Mouse (Mus musculus) cerebellum, postnatal 36 days (tissue): ENCODE measurements around the gene Gtpbp2.

Source experiments
- DNase-seq, 2 experiments: peaks; one replicate each; pipeline ENCODE4 v3.0.0; 2021 to 2022; ENCODE audit warnings: mixed read lengths in 2 of 2

Gene Gtpbp2

DNA sequence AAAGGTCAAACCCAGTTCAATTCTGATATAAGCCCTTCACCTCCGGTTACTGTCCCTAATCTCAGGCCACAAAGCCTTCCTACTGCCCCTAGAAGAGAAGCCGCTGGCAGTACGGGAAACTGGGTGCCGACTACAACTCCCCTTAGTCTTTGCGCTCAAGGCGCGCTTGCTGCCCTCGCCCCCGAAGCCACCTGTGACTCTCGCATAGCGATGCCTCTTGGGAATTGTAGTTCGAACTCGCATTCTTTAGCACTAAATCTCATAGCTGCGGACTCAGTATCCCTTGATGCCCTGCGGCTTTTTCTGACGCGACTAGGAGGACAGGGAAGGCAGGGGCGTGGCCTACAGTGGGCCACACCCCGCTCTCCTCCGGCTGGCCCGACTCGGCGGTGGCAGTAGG is at the start of gene Gtpbp2:
TSS of gene Gtpbp2 (plus strand) at position 347 of the 400 bp plus-strand sequence.
- DNase-seq, result peak; percentile 94 to 96

DNA sequence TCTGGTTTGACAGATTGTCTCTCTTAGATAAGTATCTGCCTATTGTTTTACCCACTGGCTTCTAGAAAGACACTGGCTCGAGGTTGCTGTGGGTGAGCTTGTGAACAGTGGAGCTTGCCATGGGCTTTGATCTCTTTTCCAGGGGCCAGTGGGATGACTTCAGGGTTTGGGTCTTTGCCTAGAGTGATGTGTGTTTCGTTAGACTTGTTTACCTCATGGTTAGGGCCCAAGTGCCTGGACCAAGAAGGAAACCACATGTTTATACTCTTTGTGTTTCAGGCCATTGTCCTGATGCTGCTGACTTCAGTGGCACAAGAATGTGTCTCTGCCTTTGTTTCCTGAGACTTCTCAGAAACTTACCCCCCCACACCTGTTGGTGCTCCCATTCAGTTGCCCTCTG is 45.3 kb upstream of the Gtpbp2 start:
- DNase-seq, result no peak

DNA sequence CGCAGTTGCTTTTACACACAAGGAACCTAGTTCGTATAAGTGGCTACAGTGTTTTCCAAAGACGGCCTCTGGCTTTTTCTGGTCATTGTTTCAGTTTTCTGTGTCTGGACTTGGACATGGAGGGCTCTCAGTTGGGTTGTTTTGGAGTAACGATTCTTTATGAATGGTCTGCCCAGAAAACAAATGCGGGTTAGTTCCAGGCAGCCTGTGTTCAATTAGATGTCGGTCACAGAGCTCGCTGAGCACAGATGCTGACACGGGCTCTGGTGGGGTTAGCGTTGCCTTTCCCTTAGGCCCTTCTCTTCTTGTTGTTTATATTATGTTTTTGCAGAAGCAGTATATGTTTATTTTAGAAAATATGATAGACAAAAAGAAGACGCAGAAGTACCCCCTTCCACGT is 44.7 kb upstream of the Gtpbp2 start:
- no peak for DNase-seq

DNA sequence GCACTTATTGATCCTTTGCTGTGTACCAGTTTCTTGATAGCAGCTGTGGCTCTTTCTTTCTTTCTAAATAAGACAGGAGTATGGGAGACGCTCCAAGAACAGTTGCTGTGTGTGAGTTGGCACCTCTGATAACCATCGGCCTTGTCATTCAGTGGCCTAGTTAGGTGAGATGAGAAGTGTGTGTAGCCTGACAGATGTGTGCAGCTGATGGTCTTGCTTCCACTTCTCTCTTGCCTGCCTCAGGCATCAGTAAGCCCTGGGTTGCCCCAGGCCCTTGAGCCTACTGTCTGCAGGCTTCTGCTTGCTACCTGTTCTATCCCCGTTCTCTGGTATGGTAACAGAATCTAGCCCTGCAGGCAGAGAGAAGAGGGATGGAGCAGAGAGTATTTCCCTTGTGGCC is 44.0 kb upstream of the Gtpbp2 start:
- no peak for DNase-seq

DNA sequence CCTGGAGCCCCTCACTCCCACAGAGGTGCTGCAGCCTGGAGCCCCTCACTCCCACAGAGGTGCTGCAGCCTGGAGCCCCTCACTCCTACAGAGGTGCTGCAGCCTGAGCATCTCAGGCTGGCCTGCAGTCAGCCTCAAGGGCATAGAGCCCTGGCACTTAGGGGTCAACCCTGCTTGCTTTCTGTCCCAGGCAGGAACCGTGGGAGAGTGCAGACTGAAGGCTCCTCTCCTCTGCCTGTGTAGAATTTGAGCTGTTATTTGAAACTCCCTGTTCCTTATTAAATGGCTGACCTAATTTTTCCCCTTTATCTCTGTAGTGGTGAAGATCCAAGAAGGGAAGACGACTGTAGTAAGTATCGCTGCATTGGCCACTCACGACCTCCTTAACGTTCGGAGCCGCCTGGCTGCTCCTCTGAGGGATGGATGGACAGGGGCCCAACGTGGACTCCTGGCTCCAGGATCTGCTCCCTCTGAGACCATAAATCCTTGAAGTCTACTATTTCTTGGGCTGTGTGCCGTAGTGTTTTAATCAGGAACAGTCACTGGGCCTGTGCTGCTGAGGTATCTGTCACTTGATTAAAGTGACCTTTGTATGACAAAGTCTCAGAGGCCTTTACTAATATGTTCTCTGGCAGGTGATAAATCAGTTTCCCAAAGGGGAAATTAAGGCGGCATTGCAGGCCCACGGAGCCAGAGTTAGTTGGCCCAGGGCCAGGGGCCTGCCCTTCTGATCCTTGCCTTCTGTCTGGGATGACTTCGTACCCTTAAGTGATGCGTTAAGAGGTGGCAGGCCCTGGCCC is 43.0 kb upstream of the Gtpbp2 start:
- DNase-seq, result no peak

DNA sequence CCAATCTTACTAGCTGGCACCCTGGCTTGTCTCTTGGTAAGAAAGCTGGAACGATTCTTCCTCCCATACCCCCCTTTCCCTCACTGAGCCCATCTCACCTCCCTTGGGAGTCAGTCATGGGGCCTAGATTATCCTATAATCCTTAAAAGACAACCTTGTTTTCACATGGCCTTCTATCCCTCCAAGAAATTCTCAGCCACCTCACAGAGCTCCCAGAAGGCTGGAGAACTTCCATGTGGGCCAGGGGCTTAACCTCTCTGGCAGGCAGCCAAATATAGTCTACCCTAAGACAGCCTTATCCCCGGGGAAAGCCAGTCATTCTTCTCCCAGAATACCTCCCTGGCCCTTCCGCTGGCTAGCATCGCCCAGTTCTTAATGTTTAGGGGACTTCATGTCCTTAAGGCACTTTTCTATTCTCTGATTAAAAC is 42.4 kb upstream of the Gtpbp2 start:
- DNase-seq, result no peak

DNA sequence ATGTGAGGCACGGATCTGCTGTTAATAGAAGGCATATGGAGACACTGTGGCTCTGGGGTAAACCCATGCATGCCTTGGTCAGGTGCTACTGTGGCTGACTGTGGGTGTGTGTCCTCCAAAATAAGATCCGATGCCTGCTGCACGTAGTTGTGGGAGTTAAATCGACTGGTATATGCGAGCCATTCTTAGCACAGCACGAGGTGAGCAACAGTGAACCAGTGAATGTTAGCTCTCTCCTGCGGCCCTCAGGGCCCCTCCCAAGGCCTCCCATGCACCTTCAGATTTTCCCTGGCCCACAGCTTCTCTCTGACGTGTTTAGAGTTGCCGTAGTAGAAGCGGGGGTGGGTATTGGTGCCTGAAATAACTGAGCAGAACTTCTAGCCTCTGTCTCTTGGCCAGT is 41.2 kb upstream of the Gtpbp2 start:
- no peak for DNase-seq

DNA sequence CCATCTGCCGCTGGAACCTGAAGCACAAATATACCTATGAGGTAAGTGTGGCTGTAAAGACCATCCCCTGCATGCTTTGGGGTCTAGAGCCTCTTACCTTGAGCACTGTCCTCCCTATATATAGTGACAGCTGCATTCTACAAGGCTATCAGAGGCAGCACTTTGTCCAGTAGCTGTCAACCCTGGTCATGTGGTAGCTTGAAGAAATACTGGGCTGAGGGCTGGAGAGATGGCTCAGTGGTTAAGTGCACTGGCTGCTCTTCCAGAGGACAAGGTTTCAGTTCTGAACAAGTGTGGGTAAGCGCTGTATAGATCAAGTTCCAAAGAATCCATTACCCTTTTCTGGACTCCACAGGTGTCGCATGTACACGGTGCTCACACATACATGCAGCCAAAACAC is 38.0 kb upstream of the Gtpbp2 start:
- DNase-seq, result no peak

DNA sequence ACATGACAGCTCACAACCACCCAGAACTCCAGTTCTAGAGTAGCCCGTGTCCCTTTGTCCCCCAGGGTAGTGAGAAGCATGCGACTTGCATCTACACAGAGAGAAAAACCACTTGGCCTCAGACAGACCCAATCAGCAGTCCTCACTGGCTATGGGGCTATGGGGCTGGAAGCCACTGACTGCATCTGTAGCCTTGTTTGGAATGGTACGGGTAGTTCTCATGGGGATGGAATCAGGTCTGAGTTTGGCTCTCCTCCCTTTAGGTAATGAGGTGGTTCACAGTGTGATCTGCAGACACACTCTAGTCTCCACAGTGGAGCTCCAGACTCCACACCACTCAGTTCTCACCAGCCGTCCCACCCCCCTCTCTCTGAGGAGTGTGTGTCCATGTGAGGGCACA is 37.5 kb upstream of the Gtpbp2 start:
- DNase-seq, result no peak

DNA sequence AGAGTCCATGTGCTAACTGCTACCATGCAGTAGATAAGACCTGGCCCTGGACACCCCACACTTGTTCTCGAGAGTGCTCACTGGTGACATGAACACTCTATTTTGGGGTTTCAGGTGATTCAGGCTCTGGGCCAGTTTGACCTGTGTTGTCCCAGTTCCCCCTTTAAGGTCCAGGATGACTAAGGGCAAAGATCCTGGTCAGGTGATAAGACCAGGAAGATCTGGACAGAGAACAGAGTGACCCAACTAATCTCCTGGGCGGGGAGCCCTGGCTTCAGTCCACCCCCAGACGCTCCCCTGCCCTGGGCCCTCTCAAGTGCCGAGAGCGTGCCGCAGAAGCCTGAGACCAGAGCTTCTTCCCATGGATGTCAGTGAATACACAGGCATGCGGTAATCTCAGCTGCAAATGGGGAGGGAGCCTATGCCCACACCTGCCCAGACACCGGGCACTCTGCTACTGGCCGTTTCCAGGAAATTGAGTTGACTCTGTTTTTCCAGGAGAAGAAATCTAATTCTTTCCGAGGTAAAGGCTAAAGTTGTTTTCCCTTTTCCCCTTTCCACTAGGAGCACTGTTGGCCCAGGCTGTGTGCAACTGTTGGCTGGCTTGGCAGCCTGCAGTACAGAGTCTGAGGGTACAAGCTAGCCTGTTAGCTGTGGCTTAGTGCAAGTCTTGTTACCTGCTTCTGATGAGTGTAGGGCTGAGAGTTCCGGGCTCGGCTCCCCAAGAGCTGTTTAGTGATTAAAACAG is 36.7 kb upstream of the Gtpbp2 start:
- no peak for DNase-seq

DNA sequence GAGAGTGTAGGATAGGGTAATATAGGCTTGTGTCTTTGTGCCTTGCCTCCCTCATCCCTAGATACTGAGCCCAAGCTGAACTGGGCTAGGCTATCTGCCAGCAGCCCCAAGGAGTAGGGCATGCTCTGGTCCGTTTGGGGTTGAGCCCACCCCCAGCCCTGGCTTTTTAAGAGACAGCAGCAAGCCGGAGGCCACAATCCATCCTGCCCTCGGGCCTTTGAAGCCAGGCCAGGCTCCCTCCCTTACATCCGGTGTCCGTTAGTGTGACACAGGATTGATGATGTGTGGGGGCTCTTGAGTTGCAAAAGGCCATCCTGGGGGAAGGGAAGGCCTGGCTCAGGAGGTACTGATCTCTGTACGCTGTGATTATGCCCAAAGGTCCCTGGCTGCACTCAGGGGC is 34.2 kb upstream of the Gtpbp2 start:
- no peak for DNase-seq

DNA sequence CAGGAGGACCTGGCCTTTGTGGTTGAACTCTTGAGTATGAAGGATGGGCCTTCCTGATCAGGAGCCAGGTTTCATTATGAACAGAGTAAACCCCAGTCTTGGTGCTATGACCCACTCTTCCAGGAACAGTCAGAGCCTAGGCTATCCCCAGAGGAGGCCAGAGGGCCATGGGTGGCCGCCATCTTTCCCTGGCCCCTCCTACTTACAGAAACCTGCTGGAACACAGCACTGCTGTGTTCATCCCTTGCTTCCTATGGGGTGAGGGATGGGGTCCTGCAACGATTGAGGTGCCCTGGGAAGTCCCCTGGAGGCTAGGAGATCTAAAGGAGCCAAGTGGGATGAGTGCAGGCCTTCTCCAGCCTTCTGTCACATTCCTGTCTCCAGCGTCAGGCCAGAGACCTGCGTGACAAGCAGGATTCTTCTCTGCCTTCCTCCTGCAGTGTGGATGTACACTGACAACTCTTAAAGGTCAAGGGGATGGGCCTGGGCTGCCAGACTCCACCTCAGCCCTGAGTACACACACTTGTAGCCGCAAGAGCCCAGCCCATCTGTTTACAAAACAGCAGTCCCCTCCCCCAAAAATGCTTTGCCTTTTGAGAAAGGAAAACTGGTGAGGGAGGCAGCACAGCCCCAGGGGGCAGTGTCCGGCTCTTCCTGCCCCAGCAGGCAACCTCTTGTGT is 32.9 kb upstream of the Gtpbp2 start:
- no peak for DNase-seq

DNA sequence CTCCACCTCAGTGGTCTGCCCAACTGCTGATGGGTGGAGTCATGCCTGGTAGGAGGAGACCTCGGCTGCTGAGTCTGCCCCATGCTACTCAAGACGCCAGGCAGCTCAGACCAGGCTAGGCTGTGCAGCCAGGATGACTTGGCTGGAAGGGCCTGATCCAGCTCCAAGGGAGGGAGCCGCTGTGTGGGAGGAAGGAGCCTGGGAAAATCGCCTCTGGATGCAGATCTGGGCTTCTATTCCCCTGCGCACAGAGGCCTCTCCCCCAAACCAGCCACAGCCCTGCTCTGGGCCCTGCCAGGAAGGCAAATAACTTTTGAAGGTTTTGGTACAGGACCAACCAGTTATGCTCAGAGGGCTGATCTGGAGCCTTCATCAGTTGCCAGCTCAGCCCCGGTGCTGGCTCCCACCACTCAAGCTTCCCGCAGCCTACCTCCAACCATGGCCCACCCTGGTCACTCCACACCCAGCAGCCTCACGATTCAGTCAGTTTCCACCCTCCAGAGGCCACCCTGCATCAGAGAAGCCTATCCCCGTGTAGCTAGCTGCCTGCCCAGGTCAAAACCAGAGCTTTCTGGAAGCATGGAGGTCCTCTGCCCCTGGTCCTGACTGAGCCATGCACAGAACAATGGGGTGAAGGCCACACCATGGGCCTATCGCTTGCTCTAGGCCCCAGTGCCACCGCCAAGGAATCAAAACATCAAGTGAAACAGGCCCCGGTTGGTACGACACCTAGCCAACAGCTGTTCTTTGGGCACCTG is 30.9 kb upstream of the Gtpbp2 start:
- no peak for DNase-seq

DNA sequence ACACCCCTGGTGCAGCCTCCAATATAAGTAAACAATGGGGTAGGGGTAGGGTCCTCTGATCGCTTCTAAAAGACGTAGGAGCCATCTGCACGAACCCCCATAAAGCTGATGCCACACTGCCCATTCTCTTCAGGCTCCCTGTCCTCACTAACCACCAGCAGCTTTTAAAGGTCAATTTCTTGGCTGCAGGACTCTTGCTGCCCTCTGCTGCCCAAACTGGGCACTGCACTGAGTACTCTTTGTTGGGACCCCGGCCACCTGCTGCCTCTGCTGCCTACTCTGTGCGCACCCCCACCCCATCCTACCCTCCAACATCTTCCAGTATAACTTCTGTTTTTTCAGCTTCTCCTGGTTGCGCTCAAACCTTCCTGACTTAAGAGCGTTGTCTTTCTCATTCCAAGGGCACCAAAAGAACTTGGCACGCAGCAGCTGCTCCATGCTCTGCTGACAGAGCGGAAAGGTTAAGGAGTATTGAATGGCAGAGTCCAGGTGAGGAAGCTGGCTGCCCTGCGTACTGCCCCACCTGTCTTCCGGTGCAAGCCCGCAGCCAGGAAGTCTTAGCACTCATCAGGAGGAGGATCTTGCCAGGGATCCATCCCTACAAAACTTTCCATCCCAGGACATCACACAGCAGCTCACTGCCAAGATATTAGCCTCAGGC is 28.6 kb upstream of the Gtpbp2 start:
- DNase-seq, result peak; percentile 75 to 81

DNA sequence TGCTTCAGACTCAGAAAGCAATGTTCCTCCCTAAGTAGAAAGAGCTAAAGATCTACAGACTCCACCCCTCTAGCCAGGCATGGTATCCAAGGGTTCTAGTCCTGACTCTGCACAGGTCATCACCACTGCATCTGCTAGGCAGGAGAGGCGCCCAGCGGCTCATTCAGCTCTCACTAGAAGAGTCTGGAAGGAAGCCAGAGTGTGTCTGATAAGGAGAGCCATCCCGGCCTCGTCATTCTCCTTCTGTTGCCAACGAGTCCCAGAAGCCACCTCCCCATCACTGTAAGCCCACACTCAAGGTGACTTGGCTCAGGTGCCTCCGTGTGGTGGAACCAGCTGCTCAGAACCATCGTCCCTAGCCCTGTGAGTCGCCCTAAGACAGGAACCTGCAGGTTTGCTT is 28.0 kb upstream of the Gtpbp2 start:
- DNase-seq, result no peak

DNA sequence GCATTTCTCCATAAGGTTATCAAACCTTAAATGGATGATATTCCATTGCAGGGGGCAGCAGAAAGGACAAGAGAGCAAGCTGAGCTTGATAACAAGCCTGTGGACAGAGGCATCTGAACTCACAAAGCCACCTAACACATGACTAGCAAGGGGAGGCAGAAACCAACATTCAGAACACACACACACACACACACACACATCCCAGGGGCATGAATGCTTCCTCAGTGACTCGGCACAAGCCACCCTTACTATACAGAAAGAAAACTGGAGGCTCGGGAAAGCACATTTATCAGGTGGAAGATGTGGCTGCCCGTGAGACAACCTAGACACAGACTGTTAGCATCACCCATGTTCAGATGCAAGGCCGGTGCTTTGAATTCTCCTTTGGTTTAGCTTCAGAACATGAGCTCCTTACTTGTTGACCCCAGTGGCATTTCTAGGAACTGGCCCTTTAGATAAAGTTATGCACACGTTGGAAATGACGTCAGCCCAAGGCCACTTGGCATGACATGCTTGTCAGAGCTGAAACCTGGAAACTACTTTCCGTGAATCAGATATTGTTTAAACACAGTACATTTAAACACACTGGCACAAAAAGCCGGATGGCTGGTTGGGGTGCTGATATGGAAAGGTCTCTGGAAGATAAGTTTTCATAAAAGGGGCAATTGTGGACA is 22.1 kb upstream of the Gtpbp2 start:
- DNase-seq, result no peak

DNA sequence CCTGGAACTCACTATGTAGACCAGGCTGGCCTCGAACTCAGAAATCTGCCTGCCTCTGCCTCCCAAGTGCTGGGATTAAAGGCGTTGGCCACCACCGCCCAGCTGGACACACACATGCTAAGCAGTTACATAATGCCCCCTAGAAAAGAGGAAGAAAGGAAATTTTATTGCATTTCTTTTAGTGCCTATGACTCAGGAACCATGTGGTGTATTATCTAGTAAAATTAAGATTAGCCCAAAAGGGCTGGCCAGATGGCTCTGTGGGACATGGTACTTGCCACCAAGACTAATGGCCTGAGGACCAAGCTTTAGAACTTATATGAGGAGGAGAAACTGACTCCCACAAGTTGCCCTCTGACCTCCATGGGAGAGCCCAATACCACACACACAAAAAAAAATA is 21.0 kb upstream of the Gtpbp2 start:
- no peak for DNase-seq

DNA sequence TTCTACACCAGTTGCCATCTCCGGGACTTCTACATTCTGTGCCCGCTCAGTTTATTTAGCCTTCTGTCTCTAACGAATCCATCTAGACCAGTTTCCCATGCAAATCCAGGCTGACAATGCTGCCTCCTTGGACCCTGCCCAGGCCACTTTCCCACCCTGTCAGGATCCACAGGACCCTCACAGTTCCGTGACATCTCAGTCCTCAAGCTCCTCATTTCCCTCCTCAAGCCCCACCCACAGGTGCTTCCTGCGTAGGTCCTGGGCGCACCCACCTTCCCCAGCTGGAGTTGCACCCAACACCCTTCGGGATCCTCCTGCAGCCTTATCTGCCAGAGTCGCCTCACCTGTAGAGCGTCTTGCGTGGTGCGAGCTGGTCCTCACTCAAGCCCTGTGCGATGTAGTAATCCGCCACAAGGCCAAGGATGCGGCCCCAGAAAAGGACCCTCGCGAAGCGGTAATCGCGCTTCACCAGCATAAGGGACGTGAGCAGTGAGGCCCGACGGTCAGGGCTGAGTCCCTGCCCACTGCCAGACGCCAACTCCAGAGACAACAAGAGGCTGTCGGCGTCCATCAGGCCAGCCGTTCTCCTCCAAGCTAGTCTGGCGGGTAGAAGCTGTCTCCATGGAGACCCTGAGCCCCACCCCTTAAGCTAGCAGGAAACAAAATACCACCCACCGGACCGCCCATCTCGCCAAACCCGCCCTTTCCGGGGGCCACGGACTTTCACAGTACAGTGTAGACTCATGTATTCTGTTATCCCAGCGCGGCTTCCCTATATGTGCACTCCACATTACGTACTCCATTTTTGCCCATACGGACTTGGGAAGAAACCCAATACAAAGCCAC is 17.0 kb upstream of the Gtpbp2 start, which contains the start of gene Rsph9:
TSS of gene Rsph9 (minus strand) at position 639 of the 846 bp plus-strand sequence.
- no peak for DNase-seq

DNA sequence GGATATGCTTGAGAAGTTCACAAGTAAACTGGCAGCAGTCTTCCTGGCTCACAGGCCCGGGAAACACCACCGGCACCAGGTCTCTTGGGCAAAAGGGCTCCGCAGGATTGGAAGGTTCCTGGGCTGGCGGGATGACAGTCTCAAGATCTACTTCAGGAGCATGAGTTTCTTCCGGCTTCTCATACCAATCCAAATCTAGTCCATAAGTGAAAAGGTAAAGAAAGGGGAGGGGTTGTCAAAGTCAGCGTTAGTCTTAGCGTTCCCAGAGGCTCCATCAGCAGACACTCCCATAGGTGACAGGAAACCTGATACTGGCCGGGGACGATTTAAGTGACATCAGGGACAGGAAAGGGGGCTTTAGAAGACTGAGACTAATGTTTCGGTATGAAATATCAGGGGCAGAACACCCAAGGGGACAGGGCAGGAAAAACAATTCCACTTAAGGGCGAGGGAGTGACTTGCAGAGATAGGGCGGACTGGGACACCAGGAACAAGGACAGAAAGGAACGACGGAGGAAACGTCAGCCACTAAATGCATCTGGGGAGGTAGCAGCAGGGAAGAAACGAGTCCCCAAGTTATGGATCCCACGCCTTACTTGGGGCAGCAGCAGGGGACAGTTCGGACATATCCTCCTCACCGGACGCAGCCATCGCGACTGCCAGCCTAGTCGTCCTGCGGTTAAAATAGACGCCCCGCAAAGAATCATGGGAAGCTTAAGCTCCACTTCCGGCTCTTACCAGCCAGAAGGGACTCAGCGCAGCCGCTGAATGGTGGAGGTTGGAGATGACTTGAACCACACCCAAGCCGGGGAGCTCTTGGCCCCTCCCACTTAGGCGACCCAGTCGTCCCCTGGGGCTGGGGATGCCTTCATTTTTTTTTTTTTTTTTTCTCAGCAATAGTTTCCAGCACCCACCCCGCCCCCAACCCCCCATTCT is 7.7 kb upstream of the Gtpbp2 start, which contains the start of gene Mad2l1bp:
TSS of gene Mad2l1bp (minus strand) at position 707 of the 936 bp plus-strand sequence.
- peak; percentile 84 for DNase-seq
